Mouse (Mus musculus): Measurements from ENCODE around the gene Actn2.

Gene Actn2

DNA sequence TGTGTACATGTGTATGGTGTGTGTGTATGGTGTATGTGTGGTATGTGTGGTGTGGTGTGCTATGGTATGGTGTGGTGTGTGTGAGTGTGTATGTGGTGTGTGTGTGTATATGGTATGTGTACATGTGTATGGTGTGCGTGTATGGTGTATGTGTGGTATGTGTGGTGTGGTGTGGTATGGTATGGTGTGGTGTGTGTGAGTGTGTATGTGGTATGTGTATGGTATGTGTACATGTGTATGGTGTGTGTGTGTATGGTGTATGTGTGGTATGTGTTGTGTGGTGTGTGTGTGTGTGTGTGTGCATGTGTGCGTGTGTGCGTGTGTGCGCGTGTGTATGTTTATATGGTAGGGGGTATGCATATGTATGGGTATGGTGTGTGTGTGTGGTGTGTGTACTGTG, 9.0 kb downstream of the Actn2 start:
- no peak for TF ChIP-seq GATA4 (IDR thresholded peaks at IDR 0.05; ENCODE audit: insufficient replicate concordance, low read length)

DNA sequence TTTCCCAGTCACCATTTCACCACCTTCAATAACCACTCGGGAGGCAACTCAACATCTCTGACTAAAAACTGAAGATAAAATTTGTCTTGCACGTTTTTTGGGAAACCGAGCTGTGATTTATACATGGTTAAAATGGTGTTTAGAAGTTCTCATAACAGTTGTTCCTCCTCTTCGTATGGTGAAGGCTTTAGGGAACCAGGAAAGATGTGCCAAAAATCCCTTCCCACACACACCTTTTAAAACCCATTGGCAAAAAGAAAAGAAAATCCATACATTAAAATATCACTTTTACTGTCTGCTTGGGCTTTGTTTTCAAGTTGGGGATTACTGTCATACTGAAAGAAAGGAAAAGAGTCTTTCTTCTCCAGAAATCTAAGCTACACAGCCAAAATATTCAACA, 12.2 kb downstream of the Actn2 start:
- TF ChIP-seq GATA4 (IDR thresholded peaks at IDR 0.05; ENCODE audit: insufficient replicate concordance, low read length) = no peak

DNA sequence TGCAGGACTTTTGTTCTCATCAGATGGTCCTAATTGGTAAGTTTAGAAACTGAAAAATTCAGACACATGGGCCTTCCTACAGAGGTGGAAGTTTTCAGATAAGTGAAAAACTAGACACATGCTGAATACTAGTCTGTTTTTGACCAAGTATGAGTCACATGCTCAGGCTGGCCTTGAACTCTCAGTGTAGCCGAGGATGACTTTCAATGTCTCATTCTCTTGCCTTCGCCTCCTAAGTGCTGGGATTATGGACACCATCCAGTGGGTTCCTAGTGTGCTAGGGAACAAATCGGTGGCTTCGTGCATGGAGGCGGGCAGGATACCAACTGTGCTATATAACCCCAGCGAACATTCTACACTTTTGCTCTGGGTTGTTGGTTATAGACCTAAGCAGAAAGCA, 13.0 kb downstream of the Actn2 start:
- no peak for TF ChIP-seq GATA4 (IDR thresholded peaks at IDR 0.05; ENCODE audit: insufficient replicate concordance, low read length)

DNA sequence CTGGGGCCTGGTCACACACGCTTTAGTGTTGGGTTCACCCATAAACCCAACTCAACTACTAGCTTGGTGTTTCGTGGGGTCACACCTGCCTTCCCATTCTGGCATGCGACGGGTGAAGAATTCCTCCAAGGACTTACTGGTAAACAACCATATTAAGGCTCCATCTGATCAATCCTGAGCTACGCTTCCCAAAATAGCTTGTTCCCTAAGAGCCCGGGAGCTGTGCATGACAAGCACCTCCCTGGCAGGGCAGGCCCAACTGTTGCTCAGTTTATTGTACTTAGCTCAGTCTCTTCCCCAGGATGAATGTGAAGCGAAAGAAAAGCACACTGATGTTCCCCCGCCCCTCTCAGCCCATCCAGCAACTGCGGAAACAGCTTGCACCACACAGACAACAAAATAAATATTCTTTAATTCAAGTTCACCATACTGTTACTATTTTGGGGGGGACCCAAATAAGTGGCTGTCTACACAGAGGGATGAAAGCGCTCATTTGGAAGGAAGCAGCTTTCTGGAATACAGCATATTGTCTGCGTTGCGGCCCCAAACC, 17.4 kb downstream of the Actn2 start:
- TF ChIP-seq GATA4 (IDR thresholded peaks at IDR 0.05; ENCODE audit: insufficient replicate concordance, low read length) = no peak

DNA sequence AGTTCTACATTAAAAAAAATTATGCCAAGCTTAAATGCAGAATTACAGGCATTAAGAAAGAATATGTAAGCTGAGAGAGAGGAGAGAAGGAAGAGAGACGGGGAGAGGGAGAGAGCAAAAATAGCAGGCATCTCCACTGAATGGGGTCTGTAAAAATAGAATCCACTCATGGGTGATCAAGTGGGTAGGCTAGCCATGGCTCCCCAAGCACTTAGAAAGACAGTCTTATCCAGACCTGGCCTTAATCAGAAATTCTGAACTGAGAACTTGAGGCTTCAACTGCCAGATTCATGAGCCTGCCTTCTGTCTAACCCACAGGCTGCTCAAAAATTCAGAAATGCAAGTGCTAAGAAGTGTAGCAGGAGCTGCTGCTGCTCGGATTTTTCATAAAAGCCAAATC, 20.4 kb downstream of the Actn2 start:
- no peak for TF ChIP-seq GATA4 (IDR thresholded peaks at IDR 0.05; ENCODE audit: insufficient replicate concordance, low read length)

DNA sequence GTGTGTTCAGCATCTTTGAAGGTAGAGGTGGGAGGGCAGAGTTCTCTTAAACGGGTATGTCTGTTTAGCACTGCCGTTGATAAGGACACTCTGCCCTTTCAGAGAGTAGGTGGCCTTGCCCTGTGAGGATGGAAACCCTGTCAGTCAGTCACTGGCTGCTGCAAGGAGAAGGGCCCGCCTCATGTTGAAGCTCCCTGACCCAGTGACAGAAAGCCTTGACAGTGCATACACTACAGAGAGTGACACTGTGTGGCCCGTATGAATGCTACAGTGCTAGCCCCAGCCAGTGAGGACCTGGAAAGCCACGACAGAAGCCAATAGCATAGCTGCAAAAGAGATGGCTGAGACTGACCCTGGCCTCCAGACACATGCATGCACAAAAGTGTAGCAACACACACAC, 22.5 kb downstream of the Actn2 start:
- TF ChIP-seq GATA4 (IDR thresholded peaks at IDR 0.05; ENCODE audit: insufficient replicate concordance, low read length) = no peak

DNA sequence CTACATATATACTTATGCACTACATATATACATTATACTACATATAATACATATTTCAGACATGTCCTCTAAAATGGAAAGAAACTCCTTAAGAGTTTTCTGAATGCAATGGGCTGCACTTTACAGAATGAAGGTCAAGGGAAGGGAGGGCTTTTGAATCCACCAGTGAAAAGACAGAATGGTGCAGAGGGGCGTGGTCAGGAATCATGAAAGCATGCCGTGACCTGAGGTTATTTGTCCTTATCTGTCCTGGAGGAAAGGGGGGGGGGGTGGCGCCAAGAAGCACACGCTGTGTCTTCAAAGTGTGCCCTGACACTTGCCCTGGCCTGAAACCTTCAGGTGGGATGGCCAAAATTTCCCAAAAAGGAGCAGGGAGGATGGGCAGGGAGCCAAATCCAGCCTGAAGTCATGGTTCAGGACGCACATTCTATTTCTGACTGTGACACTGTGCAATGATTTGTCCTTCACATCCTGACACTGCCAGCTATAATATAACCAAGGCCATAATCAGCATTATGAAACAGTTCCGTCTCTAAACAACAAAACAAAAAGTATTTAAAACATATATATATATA, 23.3 kb downstream of the Actn2 start:
- no peak for TF ChIP-seq GATA4 (IDR thresholded peaks at IDR 0.05; ENCODE audit: insufficient replicate concordance, low read length)

DNA sequence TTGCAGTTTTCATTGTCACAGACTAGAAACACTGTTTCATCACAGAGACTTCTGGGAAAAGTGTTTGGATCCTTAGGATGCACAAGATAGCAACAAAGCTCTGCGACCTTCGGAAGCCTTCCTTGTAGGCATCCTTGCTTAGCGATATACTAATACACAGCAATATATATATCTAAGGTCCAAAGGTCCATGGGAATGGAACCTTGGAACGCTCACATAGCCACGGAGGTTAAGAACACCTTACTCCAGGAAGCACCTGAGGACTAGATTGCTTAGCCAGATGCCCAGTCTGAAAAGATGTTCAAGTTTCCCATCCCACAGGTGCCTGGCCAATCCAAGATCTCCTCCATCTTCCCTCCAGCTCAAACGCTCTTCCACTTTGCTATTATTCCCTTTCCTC, 26.4 kb downstream of the Actn2 start:
- no peak for TF ChIP-seq GATA4 (IDR thresholded peaks at IDR 0.05; ENCODE audit: insufficient replicate concordance, low read length)

DNA sequence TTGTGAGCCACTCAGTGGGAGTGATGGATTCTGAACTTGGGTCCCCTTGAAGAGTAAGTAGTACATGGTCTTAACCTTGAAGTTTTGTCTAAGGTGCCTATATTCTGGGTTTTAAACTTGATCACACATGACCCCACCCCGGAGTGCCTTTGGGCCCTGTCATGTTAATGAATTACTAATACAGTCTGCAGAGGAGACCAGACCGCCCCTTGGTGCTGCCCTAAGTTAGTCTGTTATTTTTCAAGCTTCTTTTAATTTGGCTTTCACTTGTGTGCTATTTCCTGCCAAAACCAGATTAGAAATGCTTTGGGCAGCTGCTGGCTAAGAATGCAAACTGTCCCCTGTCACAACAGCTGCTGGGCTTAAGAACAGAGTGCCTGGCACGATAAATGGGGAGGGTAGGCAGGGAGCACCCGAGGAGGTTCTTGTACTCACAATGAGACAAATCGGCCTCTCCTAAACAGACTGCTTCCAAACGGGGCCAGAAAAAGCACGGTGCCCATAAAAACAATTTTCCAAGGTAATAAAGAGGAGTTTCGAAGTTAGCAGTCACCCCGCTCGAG, 28.5 kb downstream of the Actn2 start:
- TF ChIP-seq GATA4 (IDR thresholded peaks at IDR 0.05; ENCODE audit: insufficient replicate concordance, low read length) = no peak

DNA sequence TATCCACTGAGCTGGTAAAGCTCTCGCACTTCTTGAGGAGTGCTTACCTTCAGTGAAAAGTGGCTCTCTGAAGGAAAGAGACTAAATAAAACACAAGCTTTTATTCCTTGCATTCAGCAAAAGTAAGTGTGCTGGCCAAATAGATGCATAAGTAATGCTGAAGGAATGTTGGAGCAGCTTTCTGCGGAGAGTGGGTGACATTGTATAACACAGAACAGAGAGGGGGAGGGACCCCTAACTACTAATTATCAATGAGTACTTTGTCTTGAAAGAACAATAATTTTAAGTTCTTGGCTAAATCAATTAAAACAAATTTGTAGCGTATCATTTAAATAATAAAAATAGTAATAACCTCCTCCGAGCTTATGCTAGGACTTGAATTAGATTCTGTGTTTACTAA, 29.2 kb downstream of the Actn2 start:
- no peak for TF ChIP-seq GATA4 (IDR thresholded peaks at IDR 0.05; ENCODE audit: insufficient replicate concordance, low read length)

DNA sequence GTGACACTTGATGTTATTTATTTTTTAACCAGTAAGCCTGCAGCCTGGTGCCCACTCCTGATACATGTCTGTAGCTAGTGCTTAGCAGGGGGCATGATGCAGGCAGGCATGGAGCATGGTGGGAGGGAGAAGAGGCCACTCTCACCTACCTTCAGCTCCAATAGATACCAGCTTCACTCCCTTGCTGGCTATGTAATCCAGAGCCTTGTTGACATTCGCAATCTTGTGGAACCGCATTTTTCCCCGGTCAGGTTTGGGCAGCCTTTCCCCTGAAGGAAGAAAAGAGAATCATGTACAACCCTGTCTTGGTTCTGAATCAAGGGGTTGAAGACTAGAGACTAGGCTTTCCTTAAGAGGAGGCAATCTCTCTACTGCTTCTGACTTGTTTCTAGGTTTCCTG, 31.1 kb downstream of the Actn2 start:
- no peak for TF ChIP-seq GATA4 (IDR thresholded peaks at IDR 0.05; ENCODE audit: insufficient replicate concordance, low read length)

DNA sequence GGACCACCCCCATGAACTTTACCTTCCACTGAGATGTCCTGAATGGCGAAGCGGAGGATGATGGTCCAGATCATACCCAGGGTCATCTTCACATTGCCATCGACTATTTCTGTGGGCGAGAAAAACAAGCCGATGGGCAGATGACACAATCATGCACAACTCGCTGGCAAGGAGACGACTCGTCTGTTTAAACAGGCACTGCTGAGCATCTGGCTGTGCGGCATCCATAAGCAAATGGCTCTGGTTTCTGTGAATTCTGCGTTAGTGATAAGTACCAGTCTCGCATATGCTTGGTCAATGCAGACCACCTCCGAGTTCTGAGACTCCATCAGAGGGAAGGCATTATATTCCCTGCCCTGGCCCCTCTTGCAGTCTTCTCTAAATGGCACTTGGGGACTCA, 31.7 kb downstream of the Actn2 start:
- no peak for TF ChIP-seq GATA4 (IDR thresholded peaks at IDR 0.05; ENCODE audit: insufficient replicate concordance, low read length)

DNA sequence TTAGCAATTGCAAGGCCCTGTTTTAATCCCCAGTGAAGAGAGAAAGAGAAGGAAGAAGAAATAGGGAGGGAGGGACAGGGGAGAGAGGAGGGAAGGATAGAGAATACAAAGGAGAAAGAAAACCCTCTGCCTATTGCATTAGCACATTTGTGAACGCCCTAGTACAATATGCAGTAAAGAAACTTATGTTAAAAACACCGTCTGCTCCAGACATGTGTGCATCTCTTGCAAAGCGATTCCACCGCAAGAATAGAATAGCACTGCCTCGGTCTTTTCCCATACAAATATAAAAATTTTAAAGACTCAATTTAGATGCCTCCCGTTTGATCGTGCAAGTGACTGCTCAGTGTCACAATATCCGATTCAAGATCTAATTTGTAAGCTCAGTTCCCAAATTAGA, 32.1 kb downstream of the Actn2 start:
- TF ChIP-seq GATA4 (IDR thresholded peaks at IDR 0.05; ENCODE audit: insufficient replicate concordance, low read length) = no peak

DNA sequence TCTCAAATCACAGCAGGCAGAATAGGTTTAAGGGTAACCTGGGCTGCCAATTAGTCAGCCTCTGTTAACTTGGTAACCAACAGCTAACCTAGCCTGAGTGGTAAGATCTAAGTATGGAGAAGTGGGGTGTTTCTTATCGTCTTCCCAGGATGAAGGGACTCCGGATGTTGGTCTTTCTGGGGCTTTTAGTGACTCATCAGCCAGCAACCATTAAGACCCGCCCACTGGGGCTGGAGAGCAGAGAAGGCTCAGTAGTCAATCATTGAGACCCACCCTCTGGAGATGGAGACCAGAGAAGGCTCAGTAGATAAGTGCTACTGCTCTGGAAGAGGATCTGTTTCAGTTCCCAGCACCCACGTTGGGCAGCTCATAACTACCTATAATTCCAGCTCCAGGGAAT, 33.3 kb downstream of the Actn2 start:
- TF ChIP-seq GATA4 (IDR thresholded peaks at IDR 0.05; ENCODE audit: insufficient replicate concordance, low read length) = no peak

DNA sequence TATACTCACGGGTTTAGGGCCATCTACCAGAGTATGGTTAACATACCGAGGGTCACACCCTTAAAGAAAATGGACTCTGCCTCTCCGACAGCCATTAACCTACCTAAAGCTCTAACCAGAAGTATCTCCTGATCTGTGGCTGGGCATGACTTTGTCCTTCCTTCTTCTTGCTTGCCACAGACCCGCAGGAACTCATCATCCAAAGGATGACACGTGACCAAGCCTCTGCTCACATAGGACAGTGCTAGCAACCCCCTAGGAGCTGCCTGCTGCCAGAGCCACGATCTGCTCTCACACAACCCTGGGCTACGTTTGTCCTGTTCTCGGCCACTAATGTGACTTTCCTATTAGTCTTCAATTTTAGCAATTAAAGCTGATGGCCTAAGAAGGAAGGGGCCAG, 35.0 kb downstream of the Actn2 start:
- TF ChIP-seq GATA4 (IDR thresholded peaks at IDR 0.05; ENCODE audit: insufficient replicate concordance, low read length) = no peak

DNA sequence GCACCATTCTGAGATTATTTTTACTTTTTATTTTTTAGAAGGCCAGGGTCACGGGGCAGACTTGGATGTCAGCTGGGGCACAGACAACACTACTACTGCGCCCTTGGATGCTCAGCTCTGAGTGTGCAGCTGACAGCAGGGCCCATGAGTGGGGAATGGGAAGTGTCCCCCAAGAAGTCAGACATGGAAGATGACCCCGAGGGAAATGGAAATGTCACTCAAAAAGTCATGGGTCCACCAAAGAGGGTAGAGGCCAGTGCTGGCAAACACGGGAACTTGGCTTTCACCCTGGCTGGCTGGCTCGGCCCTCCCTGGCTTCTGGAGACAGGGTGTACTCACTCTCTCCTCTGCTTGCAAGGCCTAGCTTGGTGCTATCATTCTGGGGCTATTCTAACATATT, 35.6 kb downstream of the Actn2 start:
- no peak for TF ChIP-seq GATA4 (IDR thresholded peaks at IDR 0.05; ENCODE audit: insufficient replicate concordance, low read length)

DNA sequence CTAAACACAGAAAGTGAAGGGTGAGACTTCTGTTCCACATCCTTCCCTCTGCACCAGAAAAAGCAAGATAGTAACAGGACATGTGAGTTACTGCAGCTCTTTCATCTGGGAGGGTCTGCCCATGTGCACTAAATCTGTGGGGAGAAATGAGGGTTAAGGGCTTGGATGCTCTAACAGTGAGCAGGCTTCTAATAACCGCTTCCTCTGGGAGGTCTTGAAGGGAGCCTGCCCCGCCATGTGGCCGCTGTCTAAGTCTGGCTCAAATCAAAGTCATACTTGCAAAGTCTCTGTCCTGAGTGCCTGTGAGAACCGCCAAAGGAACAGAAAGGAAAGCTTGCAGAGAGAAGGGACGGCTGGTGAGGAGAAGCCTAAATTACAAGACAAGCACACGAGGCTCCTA, 42.8 kb downstream of the Actn2 start:
- no peak for TF ChIP-seq GATA4 (IDR thresholded peaks at IDR 0.05; ENCODE audit: insufficient replicate concordance, low read length)
